Comparison of ENCODE assay signal across 1 mouse cellular context in the genomic region with DNA sequence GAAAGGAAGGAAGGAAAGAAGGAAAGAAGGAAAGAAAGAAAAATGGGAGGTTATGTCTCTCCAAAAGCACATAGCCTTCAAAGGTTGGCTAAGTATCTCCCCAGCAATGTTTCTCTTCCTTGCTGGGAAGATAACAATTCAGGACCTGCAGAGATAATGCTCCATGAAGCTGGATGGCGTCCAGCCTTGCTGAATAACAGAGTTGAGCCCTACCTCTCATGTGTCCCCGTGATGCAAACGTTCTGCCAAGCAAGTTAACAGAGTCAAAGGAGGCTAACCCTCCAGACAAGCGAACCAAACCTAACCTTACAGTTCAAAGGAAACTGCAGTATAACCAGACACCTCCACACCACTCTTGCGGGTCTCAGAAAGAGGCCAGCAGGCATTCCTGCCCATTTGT.
TF ChIP-seq lines count a peak whose summit lies in the region.

No protein-coding gene starts in this region.

TF ChIP-seq in MEL, 35 proteins besides CTCF, POLR2A, EP300 and RAD21 (continued from another document):
- TF ChIP-seq USF2 (IDR thresholded peaks at IDR 0.05; ENCODE audit: borderline replicate concordance in 1 of 2, insufficient read depth in 1 of 2, low read depth in 1 of 2, low read length in 2 of 2): no peak
- no peak for TF ChIP-seq JUND (IDR thresholded peaks at IDR 0.05; ENCODE audit: low read depth, low read length)
- TF ChIP-seq ETS1 (IDR thresholded peaks at IDR 0.05; ENCODE audit: low read depth, low read length): peak; percentile 75
- no peak for TF ChIP-seq ZKSCAN1 (IDR thresholded peaks at IDR 0.05; ENCODE audit: low read depth, low read length)
- no peak for TF ChIP-seq KAT2A (conservative IDR thresholded peaks at IDR 0.05; ENCODE audit: low read depth, low read length)
- TF ChIP-seq TCF12 (IDR thresholded peaks at IDR 0.05; ENCODE audit: low read depth, low read length): peak; percentile 83
- TF ChIP-seq NELFE (IDR thresholded peaks at IDR 0.05; ENCODE audit: low read depth, low read length): no peak
